Mouse (Mus musculus): ENCODE data around the gene Ccr9.

DNA sequence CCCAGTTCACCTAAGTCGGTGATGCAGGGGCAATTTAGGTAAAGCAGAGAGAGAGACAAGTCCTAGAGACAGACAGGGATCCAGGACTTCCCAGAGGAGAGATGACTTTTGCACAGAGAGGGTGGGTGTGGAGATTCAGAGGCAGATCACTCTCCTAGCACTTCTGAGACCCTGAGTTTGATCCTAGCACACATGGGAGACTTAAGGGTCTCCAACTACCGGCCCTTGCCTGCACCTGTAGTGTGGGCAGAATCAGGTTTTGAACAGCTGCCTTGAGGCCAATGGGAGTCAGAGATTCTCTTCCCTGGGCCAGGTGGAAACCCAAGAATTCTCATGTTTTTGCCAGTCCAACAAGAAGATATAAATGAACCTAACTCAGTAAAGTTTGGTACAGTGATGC lies 959 bp downstream of the Ccr9 start:
- TF ChIP-seq CTCF (IDR thresholded peaks at IDR 0.05) (no peak), POLR2A (IDR thresholded peaks at IDR 0.05; ENCODE audit: insufficient read depth, low read depth, low read length) (no peak)
